Mouse (Mus musculus) hindbrain, embryonic 10.5 days (tissue): ENCODE data around the gene Kir3dl2. TPM values are rescaled to one million over a fixed set of nuclear protein-coding genes. Genes with fewer than 3 reads are reported as not detected.
A peak's percentile ranks its signal among the peaks of the same experiment; 100 is the strongest.
"Not testable (repeated sequence)": the region's sequence is repeated elsewhere in the genome, so short reads cannot be mapped to it uniquely, and the experiment has no call there.

Experiments
- DNase-seq: peaks from one replicate; pipeline ENCODE4 v3.0.0-alpha.2; 2017; ENCODE audit warnings: low spot score
- H3K27ac ChIP-seq: fragments of 300-500 bp; sonication (generic); 2 replicates; pipeline ENCODE4 v1.5.1; 2016; ENCODE audit warnings: mild to moderate bottlenecking, moderate library complexity
- H3K27me3 ChIP-seq: fragments of 300-500 bp; sonication (generic); 2 replicates; pipeline ENCODE4 v1.6.1; 2016; ENCODE audit warnings: mild to moderate bottlenecking; ENCODE audit not compliant: poor library complexity, insufficient read depth, severe bottlenecking
- H3K36me3 ChIP-seq: fragments of 300-500 bp; sonication (generic); 2 replicates; pipeline ENCODE4 v1.6.1; 2016; ENCODE audit warnings: mild to moderate bottlenecking, moderate library complexity
- H3K4me1 ChIP-seq: fragments of 300-500 bp; sonication (generic); replicated peaks from 2 replicates; pipeline ENCODE4 v1.6.1; 2016; ENCODE audit warnings: mild to moderate bottlenecking
- H3K4me3 ChIP-seq: fragments of 300-500 bp; sonication (generic); 2 replicates; pipeline ENCODE4 v1.5.1; 2016; ENCODE audit warnings: mild to moderate bottlenecking, moderate library complexity
- H3K9me3 ChIP-seq: fragments of 300-500 bp; sonication (generic); 2 replicates; pipeline ENCODE4 v1.6.1; 2016; ENCODE audit warnings: mild to moderate bottlenecking, moderate library complexity
- WGBS: fragments of 180-500 bp; shearing (Covaris S2); methylation state at CpG from one replicate; pipeline ENCODE4 v1.1.7; 2016; 5-methylcytosine and 5-hydroxymethylcytosine counted together
- polyA plus RNA-seq: library from polyadenylated mRNA; unstranded; fragments of >200 nt; fragmentation: Nextera tagmentation; extraction: Ambion mirVana; gene quantifications from 2 replicates; pipeline ENCODE4 v1.2.1, GENCODE M21; 2016

Kir3dl2 gene
- not detected in 2 replicates for polyA plus RNA-seq

DNA sequence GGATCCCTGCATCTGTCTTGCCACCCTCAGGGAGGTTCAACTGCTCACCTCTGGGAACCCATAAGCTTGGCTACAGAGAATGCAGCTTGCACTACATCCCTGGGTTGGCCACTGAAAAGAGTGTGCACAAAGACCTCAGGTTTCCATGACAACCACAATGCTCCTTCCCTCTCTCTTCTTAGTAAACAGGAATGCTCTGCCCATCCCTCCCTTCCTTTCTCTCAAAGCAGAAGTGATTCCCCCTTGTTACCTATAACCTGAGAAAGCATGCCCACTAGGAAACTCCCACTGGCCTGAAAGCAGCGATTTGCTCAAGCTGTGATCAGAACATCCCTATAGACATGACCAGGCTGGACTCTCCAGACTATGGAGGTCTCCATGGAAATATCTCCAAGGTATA, at the start of gene Kir3dl2:
Gene Kir3dl2 (minus strand): TSS at position 101 of the 400 bp plus-strand sequence.
- WGBS, result 75% methylated on average over 1 of the region's 1 CpGs
- H3K36me3 ChIP-seq, H3K27ac ChIP-seq, DNase-seq, H3K9me3 ChIP-seq, H3K4me3 ChIP-seq, H3K27me3 ChIP-seq, H3K4me1 ChIP-seq: not testable (repeated sequence)

GRCm38 (mm10) chrX:136590897-136591257, 47.0 kb upstream of the Kir3dl2 start:
- Histone ChIP-seq H3K36me3 (no peaks in the 10 kb centered on the region), H3K27me3 (no peaks in the 10 kb centered on the region), H3K27ac (peak overlapping the region; percentile 86), H3K4me1 (no peaks in the 10 kb centered on the region), H3K4me3 (peak overlapping the region; percentile 43), H3K9me3 (no peaks in the 10 kb centered on the region)
- DNase-seq, result no peak
- WGBS, result 30% methylated on average over 2 of the region's 2 CpGs

DNA sequence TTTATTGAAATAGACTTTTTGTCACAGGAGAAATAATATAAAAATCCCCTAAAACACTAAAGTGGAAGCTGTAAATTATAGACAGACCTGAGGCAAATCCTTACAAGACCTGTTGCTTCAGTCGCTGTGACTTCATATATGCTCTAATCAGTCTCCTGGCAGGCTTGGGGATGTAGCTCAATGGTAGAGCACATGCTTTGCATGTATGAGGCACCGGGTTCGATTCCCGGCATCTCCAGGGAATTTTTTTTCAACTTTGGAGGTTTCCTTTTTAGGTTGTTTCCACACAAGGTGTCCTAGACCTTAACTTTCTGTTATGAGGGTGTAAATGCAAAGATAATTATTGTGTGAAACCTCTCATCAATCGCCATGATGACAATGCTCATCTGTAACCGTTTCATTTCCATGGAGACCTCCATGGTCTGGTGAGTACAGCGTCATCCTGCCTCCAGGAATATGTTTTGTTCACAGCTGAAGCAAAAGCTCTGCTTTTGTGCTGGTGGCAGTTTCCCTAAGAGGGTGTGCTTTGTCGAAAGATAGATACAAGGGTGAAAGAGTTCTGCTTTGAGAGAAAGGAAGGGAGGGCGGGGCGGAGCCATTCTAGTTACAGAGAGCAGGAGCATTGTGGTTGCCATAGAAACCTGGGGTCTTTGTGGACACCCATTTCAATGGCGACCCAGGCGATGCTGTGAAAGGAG, 46.5 kb upstream of the Kir3dl2 start, which contains the start of gene Tceal3:
Gene Tceal3 (plus strand): TSS at position 644 of the 698 bp plus-strand sequence.
- Histone ChIP-seq H3K27ac (peak within 1 kb of the TSS; percentile 86), H3K9me3 (no peaks in the 10 kb centered on the region), H3K36me3 (no peaks in the 10 kb centered on the region), H3K27me3 (no peaks in the 10 kb centered on the region), H3K4me3 (peak within 1 kb of the TSS; percentile 43), H3K4me1 (no peaks in the 10 kb centered on the region)
- DNase-seq, result peak; percentile 66
- WGBS, result 37% methylated on average over 12 of the region's 12 CpGs

GRCm38 (mm10) chrX:136584617-136585016, 40.8 kb upstream of the Kir3dl2 start:
- Histone ChIP-seq H3K4me1 (no peaks in the 10 kb centered on the region), H3K27me3 (no peaks in the 10 kb centered on the region), H3K36me3 (no peaks in the 10 kb centered on the region), H3K9me3 (no peaks in the 10 kb centered on the region), H3K27ac (no peak overlapping the region), H3K4me3 (no peak overlapping the region)
- no peak for DNase-seq
- WGBS, result 91% methylated on average over 1 of the region's 1 CpGs

DNA sequence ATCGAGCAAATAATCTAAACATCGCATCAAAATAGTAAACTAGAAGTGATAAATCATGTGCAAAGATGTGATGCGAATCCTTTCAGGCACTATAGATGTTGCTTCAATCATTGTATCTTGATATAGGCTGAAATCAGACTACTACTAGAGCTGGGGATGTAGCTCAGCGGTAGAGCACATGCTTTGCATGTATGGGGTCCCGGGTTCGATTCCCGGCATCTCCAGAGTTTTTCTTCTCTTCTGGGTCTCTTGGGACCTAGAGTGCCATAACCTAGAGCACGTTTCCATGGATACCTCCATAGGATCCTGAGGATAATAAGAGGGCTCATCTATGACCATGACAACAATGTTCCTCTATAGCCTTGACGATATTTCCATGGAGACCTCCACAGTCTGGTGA, 25.2 kb upstream of the Kir3dl2 start:
- not testable (repeated sequence) for H3K9me3 ChIP-seq, H3K4me1 ChIP-seq, H3K36me3 ChIP-seq, H3K27me3 ChIP-seq, DNase-seq, H3K27ac ChIP-seq, H3K4me3 ChIP-seq
- 93% methylated on average over 9 of the region's 9 CpGs for WGBS

DNA sequence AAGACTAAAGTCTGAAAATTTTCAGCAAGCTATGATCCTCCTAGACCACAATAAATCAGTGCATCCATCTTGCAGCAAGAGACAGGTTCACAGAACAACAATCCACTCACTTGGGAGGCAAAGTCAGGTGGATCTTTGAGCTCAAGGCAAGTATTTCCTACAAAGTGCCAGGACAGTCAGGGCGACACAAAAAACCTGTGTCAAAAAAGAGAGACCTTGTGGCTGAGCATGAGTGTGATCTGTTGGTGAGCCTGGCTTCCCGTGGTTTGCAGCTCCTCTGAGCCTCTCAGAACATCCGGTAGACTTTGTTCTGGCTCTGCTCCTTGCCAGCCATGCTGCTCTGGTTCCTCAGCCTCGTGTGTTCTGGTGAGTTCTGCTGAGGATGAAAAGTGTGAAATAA, 26.2 kb downstream of the Kir3dl2 start, which contains the start of gene Kir3dl1:
Gene Kir3dl1 (plus strand): TSS at position 301 of the 400 bp plus-strand sequence.
- H3K36me3 ChIP-seq, DNase-seq, H3K4me3 ChIP-seq, H3K4me1 ChIP-seq, H3K27ac ChIP-seq, H3K27me3 ChIP-seq, H3K9me3 ChIP-seq: not testable (repeated sequence)
- WGBS, result 84% methylated on average over 4 of the region's 4 CpGs

Other genes starting within 250 kb of the Kir3dl2 start
- not detected in 2 replicates for gene Kir3dl1, start 26.1 kb downstream of the Kir3dl2 start, polyA plus RNA-seq
- 8.3 and 12.2 TPM in 2 replicates for gene Tceal3, start 46.8 kb upstream of the Kir3dl2 start, polyA plus RNA-seq
- 7.2 and 9.0 TPM in 2 replicates for gene Tceal1, start 163.9 kb upstream of the Kir3dl2 start, polyA plus RNA-seq
- gene Morf4l2, start 199.6 kb upstream of the Kir3dl2 start, polyA plus RNA-seq, result 514 and 571 TPM in 2 replicates
- gene Glra4, start 236.1 kb upstream of the Kir3dl2 start, polyA plus RNA-seq, result 0.14 TPM in 1 of 2 replicates, not detected in the other